Mouse (Mus musculus) layer of hippocampus, postnatal 36 days (tissue): ENCODE data around the gene Cpox. TPM values are rescaled to one million over a fixed set of nuclear protein-coding genes. Genes with fewer than 3 reads are reported as not detected.

ENCODE experiments used
- DNase-seq, 2 experiments: peaks; one replicate each; pipeline ENCODE4 v3.0.0; 2022
- total RNA-seq, 2 experiments: library from RNA; stranded (reverse); gene quantifications; 2 replicates each; pipeline ENCODE4 v1.2.3; 2021

Gene Cpox
- total RNA-seq, 2 experiments from 2014 or later, result 52.3 to 53.8 TPM

DNA sequence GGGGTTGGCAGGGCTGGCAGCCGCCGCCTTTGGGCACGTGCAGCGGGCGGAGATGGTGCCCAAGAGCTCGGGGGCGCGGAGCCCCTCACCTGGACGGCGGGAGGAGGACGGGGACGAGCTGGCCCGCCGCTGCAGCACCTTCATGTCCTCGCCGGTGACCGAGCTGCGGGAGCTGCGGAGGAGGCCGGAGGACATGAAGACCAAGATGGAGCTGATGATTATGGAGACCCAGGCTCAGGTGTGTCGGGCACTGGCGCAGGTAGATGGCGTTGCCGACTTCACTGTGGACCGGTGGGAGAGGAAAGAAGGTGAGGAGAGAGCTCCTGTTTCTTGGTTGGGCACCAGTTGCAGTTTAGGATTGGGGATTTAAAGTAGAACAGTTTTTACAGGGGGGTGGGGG is 551 bp downstream of the Cpox start:
- no peak for DNase-seq

DNA sequence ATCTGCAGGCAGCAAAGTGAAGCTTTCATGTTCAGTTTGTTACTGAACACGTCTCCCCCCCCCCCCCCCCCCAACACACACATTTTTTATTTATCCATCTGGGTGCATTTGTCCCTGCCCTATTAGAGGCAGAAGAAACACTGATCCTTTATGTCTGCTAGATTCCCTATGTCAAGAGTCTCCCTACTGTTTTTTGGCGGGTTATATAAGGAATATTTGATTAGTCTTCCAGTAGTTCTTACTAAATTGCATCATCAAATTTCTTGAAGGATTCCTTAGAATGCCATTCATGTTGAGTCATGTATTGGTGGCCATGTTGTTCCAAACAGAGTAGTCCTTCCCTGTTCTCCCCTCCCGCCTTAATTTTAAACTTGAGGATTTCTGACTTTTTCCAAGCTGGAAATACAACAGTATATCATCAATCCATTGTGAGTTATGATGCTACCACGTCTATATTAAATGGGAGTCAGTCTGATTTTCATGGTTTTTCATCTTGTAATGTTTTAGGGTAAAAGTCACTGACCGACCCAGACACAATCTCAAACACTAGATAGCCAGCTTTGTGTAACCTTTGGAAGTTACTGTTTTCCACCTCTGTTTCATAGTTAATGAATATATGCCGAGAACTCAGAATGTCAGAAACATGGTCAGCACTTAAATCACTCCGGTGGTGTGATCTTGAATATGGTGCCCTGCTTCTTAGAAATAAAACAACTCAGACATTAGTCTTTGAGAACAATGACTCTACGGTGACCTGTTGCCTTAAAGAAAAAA is 1.3 kb downstream of the Cpox start:
- no peak for DNase-seq

GRCm38 (mm10) chr16:58672396-58672795 is 2.3 kb downstream of the Cpox start:
- no peak for DNase-seq

DNA sequence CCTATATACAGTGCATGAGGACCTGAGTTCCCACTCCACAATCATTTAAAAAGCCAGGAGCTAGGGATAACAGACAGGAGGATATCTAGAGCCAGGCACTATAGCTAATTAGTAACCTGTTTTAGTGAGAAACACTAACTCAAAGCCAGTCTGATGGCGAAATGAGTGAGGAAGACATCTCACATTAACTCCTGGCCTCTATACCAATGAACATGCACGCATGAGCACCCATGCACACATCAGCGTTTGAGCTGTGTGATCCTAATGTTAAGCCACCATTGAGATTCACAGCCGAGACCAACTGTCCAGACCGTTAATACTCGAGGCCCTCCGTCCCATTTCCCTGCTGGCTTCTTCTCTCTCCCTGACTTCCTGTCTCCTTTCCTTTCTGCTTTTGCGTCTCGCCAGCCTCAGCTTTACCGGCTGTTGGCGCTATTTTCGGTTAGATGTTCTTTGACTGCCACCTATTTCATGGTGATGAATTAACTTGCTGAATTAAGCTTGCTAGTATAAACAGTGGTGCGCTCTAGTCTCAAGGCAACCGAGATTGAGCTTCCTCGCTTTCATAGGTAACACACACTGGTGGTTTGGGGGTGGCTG is 3.8 kb downstream of the Cpox start:
- DNase-seq, result no peak

- peak; percentile 75 to 85 for DNase-seq
Observed at GRCm38 (mm10) chr16:58675256-58675655, 5.2 kb downstream of the Cpox start.

DNA sequence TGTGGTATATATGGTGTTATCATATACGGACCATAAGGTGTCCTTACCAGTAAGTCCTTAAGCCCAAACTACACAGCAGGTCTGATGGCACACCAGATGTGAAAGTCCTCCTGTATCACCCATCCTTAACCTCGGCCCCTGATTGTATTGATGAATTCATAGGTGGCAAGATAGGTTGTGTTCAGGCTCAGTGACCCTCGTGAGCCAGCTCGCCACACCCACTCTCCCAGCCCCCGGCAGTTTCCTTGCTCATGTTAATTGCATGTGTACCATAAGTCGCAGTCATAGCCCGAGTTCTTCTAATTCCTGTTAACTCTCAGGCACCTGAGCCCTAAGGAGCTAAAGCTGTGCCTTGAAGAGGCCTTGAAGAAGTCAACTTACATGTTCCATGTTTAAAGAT is 6.1 kb downstream of the Cpox start:
- no peak for DNase-seq

- DNase-seq, result no peak
Observed at GRCm38 (mm10) chr16:58676633-58677032, 6.5 kb downstream of the Cpox start.

- DNase-seq, result no peak
Observed at GRCm38 (mm10) chr16:58677491-58677890, 7.4 kb downstream of the Cpox start.

DNA sequence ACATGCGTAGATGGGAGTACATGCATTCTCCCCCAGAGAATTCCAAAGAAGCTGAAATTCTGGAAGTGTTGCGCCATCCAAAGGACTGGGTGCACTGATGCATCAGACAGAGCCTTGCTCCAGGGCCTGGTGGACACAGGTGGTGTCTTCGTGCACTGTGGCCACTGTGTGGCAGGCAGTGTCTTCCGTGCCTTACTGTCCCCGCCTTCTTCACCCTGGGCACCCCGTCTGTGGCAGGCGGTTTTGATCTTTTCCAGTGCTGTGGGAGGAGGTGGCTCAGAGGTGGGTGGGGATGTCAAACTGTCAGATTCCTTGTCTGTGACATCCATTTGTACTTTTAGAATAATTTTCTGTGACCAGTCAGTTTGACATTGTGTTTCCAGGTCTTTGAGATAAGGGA is 8.6 kb downstream of the Cpox start:
- no peak for DNase-seq

GRCm38 (mm10) chr16:58682046-58682445 is 12.0 kb downstream of the Cpox start:
- no peak for DNase-seq

- DNase-seq, result no peak
Observed at GRCm38 (mm10) chr16:58682870-58683269, 12.8 kb downstream of the Cpox start.

DNA sequence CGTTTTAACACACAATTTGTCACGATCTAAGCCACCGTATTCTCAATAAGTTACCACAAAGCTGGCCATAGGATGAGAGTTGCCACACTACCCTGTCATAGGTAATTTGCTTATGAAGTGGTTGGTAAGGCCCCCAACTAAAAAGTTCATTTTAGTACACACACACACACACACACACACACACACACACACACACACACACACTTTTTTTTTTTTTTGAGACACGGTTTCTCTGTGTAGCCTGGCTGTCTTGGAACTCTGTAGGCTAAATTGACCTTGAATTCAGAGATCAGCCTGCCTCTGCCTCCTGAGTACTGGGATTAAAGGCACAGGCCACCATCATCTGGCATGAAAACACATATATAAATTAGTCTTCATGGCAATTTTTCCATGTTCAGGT is 13.8 kb downstream of the Cpox start:
- DNase-seq, result no peak

DNA sequence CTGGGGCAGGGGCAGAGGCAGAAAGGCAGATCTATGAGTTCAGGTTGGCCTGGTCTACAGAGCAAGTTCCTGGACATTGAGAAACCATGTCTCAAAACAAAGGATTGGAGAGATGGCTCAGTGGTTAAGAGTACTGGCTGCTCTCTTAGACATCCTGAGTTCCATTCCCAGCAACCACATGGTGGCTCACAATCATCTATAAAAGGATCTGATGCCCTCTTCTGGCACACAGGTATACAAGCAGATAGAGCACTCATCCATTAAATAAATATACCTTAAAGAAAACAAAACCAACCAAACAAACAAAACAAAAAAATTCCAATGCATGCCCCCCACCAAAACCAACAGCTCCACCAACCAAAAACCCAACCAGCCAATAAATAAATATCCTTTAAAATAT is 14.4 kb downstream of the Cpox start:
- DNase-seq, result no peak

DNA sequence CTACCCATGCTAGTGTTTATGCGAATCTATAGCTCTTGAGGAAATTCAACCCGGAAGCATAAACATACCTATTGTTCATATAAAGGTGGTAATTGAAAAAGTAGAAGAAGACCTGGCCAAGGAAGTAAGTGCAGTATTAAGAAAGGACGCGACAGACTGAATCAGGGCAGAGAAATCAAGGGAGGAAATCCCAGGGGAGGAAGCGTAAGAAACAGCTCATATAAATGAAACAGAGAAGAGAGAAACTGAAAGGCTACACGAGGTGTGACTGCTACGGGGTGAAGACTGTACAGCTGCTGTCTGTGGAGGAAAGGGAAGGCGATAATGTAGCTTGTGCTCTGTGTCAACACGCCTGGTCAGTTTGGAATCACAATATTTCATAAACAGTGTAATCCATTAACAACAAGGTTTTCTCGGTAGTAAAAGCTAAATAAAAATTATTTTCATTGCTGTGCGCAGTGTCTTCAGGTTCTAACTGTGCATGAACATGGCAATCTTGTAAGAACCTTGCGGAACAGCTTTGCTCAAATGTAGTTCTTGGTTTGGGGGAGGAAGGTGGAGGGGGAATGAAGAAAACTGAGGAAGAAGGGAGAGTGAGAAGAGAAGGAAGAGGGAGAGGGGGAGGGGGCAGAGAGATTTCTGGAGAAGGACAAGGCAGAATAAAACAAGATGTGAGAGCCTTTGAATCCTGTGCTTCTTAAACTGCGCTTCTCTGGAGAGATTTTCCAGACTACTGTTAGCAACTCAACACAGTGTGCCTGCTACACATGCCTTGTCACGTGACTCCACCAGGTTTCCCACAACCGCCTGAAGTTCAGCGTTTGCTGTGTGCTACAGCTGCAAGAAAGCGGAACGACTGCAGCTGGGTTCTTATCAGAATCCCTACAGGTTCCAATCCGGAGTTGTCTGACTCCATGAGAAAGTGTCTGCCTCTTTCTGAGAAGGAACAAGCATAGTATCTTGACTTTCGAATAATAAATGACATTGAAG is 15.8 kb downstream of the Cpox start:
- DNase-seq, result no peak

DNA sequence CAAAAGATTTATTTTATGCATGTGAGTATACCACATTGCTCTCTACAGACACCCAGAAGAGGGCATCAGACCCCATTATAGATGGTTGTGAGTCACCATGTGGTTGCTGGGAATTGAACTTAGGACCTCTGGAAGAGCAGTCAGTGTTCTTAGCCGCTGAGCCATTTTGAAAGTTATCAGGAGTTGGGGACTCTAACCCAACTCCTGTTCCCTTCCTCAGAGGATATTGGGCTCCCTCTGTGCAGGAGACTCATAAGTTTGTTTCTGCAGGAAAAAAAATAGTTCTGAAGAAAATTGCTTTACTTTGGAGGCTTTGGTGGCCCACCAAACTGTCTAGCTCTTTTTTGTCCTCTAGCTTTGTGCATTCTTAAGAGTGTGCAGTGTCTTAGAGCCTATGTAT is 18.4 kb downstream of the Cpox start:
- DNase-seq, result no peak

DNA sequence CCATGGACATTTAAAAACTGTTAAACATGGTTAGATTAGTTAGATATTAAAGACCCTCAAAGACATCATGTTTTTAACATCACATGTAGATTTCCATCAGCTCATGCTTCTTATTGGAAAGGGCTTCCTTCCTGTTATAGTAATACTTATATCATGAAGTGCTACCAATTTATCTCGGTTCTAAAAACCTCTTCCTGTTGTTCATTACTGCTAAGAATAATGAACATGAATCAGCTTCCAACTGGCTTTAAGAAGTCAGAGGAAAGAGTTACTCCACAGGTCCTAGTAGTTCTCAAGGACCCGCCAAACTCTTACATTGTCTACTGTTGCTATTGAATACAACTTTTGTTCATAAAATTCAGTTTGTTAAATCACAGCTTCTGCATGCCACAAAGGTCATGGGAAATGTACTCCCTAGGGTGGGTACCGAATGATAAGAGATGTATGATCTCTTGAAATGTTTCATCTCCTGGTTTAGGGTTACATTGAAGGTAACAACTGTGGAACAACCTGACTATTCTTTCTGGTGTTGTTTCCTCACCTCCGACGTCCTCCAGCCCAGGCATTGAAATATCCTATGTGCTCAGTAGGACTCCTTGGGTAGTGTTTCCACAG is 19.6 kb downstream of the Cpox start:
- DNase-seq, result no peak

DNA sequence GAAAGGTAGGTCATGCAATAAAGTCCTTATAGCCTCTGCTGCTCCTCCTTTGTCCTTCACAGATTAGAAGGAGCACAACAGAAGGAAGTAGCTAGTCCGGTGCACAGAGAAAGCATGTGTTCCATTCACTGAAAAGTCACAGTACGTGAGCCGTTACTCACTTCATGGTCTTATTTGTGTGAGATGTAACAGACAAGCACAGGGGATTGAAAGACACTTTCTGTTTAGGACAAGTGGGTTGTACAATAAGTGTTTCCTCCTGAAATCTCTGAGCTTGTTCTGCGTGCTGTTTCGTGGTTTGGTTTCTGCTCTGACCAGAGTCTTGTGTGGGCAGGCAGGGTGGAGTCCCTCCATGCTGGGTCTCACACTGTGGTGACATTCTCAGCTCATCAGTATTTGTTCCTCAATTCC is 20.2 kb downstream of the Cpox start:
- DNase-seq, result no peak

DNA sequence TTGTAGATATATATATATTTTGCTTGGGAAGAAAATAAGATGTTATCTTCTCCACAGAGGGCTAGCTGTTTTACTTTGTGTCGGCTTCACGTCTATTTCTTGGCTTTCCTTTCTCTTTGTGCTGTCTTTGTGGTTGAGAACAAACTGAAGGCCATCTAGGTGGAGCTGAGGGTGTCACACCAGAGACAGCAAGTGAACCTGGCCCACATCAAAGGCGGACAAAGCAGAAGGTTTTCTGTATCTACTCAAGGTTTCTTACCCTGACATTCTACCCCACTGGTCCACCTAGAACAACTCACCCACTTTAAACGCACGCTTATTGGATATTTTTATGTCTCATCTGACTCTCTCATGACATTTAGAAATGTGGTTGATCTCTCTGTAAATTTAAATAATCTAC is 24.0 kb downstream of the Cpox start:
- no peak for DNase-seq

DNA sequence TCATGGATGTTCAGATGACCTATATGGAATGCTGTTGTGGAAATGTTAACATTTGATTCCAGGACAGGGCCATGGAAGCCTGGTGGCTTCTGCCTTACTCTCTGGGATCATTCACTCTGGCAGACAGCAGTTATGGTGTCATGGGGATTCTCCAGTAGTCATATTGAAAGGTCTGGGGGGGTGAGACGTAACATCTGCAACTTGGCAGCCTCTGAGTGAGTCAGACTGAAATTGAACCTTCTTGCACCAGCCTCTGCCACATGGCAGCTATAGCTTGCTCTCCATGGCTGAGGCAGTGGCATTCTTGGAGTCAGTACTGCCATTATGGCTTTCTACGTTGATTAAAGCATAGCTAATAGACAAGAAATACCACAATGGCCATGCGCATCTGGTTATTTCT is 26.7 kb downstream of the Cpox start:
- DNase-seq, result no peak

DNA sequence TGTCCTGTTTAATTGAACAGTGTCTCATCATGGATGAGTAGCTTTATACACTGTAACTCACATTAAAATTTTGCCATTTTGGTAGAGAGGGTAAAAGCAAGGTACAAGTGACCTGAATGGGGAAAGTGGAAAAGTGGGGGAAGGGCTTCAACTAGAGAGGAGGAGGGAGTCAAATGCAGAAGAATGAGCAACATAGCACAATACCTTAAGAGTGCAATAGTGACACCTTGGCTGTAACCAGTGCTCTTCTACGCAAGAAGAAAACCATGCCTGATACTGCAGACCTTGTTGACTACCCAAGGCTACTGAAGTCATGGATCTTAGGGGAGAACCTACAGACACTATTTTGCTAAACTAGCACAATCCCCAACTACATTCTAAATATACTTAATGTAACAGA is 27.2 kb downstream of the Cpox start:
- no peak for DNase-seq

DNA sequence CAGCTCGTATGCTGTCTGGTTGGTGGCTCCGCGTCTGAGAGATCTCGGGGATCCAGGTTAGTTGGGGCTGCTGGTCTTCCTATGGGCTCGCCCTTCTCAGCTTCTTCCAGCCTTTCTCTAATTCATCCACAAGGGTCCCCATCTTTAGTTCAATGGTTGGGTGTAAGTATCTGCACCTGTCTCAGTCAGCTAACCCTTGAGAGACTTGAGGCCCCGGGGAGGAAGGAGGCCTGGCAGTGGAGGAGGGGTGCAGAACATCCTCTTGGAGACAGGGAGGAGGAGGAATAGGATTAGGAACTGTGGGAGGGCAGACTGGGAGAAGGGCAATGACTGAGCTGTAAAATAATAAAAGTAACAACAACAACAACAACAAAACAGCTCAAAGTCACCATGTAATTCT is 30.1 kb downstream of the Cpox start:
- no peak for DNase-seq

GRCm38 (mm10) chr16:58700816-58701424 is 30.8 kb downstream of the Cpox start:
- DNase-seq, result no peak
